Mouse (Mus musculus) kidney, postnatal 0 days (tissue): Measurements from ENCODE around the gene Mfng. TPM values are rescaled to one million over a fixed set of nuclear protein-coding genes. Genes with fewer than 3 reads are reported as not detected.

Experiments used
- ATAC-seq: fragments of 200-750 bp; cut with Nextera tagmentation; replicated peaks from 2 replicates; pipeline ENCODE4 v1.8.0; 2017; ENCODE audit warnings: low read depth, moderate number of reproducible peaks, moderate TSS enrichment, moderate library complexity; ENCODE audit not compliant: low FRiP score
- DNase-seq: peaks from one replicate; pipeline ENCODE4 v3.0.0-alpha.2; 2016; ENCODE audit warnings: low spot score
- H3K27ac ChIP-seq: fragments of 300-500 bp; sonication (generic); 2 replicates; pipeline ENCODE4 v1.5.1; 2014; ENCODE audit warnings: mild to moderate bottlenecking
- H3K27me3 ChIP-seq: fragments of 300-500 bp; sonication (generic); 2 replicates; pipeline ENCODE4 v1.6.1; 2014; ENCODE audit warnings: low read length, mixed read lengths; ENCODE audit not compliant: insufficient read depth
- H3K36me3 ChIP-seq: fragments of 300-500 bp; sonication (generic); 2 replicates; pipeline ENCODE4 v1.6.1; 2014; ENCODE audit warnings: low read length, mixed read lengths; ENCODE audit not compliant: insufficient read depth
- H3K4me1 ChIP-seq: fragments of 300-500 bp; sonication (generic); replicated peaks from 2 replicates; pipeline ENCODE4 v1.6.1; 2014; ENCODE audit warnings: antibody characterized with exemption, low read length, mixed read lengths; ENCODE audit not compliant: insufficient read depth
- H3K4me2 ChIP-seq: fragments of 300-500 bp; sonication (generic); 2 replicates; pipeline ENCODE4 v1.6.1; 2014; ENCODE audit warnings: mild to moderate bottlenecking, low read length, moderate library complexity, mixed read lengths
- H3K4me3 ChIP-seq: fragments of 300-500 bp; sonication (generic); replicated peaks from 2 replicates; pipeline ENCODE4 v1.5.1; 2014; ENCODE audit warnings: low read depth, low read length
- H3K9ac ChIP-seq: fragments of 300-500 bp; sonication (generic); 2 replicates; pipeline ENCODE4 v1.6.1; 2014; ENCODE audit warnings: low read depth, low read length
- H3K9me3 ChIP-seq: fragments of 300-500 bp; sonication (generic); replicated peaks from 2 replicates; pipeline ENCODE4 v1.6.1; 2016; ENCODE audit warnings: low read length, inconsistent platforms, mixed read lengths
- CTCF ChIP-seq: IDR thresholded peaks from 2 replicates; pipeline ENCODE4 v1.5.1; 2016; ENCODE audit warnings: antibody characterized with exemption, low read depth, mild to moderate bottlenecking, moderate library complexity
- WGBS: fragments of 180-500 bp; shearing (Covaris S2); extraction: QIAGEN DNeasy Blood & Tissue Kit; methylation state at CpG from one replicate; pipeline ENCODE4 v1.1.7; 2014; 5-methylcytosine and 5-hydroxymethylcytosine counted together
- polyA plus RNA-seq: library from polyadenylated mRNA; unstranded; fragments of >200 nt; fragmentation: Nextera tagmentation; extraction: Ambion mirVana; gene quantifications from 2 replicates; pipeline ENCODE4 v1.2.1, GENCODE M21; 2015

Mfng gene
- polyA plus RNA-seq, 1 experiment from 2014 or later: 18.9 TPM

DNA sequence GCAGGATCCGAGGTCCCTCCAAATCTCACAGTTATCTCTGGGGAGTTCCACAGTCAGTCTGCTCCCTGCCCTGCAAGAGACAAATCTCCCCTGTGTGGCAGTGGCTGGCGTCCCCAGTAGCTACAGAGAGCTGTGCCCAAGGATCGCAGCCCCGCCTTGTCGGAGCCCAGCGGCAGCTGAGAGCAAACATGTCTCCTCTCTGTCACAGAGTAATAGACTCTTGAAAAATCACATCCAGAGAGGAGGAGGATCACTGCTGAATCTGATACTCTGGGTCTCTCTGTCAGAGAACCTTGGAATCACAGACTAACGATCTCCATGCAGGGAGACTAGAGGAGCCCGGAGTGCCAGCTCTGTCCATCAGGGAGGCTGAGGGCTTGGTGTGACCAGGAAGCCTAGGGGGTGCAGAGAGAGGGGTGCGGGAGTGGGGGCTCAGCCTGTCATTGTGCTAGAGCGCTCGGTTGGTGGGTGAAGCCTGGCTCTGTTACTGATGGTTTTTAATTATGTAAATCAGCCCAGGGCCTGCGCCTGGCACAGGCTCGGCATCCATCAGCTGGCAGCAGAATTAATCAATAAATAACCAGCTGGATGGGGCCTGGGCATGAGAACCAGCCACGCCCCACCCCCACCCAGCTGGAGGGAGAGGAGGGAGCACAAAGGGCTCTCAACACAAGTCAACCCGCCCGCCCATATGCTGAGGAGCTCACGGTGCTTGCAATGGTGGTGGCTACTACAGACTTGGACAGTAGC is 37.7 kb downstream of the Mfng start:
- peak; percentile 64 for DNase-seq
- Histone ChIP-seq H3K27me3 (no peaks in the 10 kb centered on the region), H3K27ac (no peak overlapping the region)

DNA sequence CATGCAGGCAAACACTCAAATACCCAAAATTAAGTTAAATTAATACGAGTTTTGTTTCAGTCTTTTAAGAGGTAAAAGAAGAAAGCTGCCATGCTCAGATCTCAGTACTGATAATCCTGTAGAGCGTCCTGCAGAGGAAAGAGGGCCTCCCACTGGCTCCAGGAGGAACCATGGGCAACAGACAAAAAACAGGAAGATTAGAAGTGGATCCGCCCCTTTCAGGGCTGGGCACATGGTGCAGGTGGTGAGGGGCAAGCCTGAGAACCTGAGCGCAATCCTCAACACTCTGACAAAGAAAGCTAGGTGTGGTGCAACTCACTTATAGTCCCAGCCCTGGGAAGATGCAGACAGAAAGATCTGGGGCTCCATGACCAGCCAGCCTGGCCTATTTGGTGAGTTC is 41.4 kb downstream of the Mfng start:
- DNase-seq: no peak
- H3K4me3 ChIP-seq: no peak overlapping the region
- no peak for ATAC-seq

More for the DNA sequence above, 37.7 kb downstream of the Mfng start:
- no peak overlapping the region for H3K4me3 ChIP-seq
- no peak overlapping the region for H3K4me2 ChIP-seq
- H3K36me3 ChIP-seq: no peaks in the 10 kb centered on the region
- 20% methylated on average over 17 of the region's 17 CpGs for WGBS
- no peak overlapping the region for H3K9ac ChIP-seq
- no peaks in the 10 kb centered on the region for H3K9me3 ChIP-seq
- TF ChIP-seq CTCF: no peak
- peak; percentile 40; the same call in 1 of the 2 replicates for ATAC-seq
- H3K4me1 ChIP-seq: no peaks in the 10 kb centered on the region

DNA sequence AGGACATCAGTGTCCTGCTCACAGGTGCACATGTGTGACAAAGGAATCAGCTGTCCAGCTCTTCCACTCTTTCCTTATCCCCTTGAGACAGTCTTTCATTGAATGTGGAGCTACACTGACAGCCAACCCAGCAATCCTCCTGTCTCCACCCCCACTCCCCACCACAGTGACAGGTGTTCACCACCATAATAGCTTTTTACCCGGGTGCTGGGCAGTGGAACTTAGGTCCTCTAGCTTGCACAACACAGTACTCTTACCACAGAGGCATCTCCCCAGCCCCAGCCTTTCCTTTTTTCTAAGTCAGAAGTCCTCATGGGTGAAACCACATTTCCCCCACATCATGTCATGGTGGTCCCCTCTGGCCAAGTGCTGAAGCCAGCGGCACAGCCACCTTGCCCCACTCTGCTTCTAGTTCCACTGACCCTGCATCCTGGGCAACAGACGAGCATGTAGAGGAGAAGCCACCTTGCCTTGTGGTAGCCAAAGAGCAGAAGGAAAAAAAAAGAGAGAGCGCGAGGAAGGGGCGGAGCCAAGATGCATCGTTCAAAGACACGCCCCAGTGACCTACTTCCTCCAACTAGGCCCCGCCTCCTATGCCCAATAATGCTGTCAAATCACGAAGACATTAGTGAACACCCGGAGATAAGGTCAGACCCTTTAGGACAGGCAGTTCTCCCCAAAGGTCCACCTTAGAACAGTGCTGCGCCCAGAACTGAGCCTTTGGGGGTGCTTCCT is 42.8 kb downstream of the Mfng start:
- no peaks in the 10 kb centered on the region for H3K4me1 ChIP-seq
- H3K9me3 ChIP-seq: no peaks in the 10 kb centered on the region
- no peaks in the 10 kb centered on the region for H3K27me3 ChIP-seq
- WGBS: 82% methylated on average over 12 of the region's 12 CpGs
- DNase-seq (no peak), ATAC-seq (no peak)
- TF ChIP-seq CTCF: no peak
- H3K27ac ChIP-seq: no peak overlapping the region
- no peak overlapping the region for H3K4me3 ChIP-seq
- H3K4me2 ChIP-seq: no peak overlapping the region
- H3K9ac ChIP-seq: no peak overlapping the region
- no peaks in the 10 kb centered on the region for H3K36me3 ChIP-seq

More for the DNA sequence above, 41.4 kb downstream of the Mfng start:
- no peaks in the 10 kb centered on the region for H3K4me1 ChIP-seq
- H3K4me2 ChIP-seq: no peak overlapping the region
- WGBS: 69% methylated on average over 4 of the region's 4 CpGs
- TF ChIP-seq CTCF: no peak
- H3K9ac ChIP-seq: no peak overlapping the region
- H3K27me3 ChIP-seq: no peaks in the 10 kb centered on the region
- no peaks in the 10 kb centered on the region for H3K9me3 ChIP-seq
- H3K36me3 ChIP-seq: no peaks in the 10 kb centered on the region
- no peak overlapping the region for H3K27ac ChIP-seq

DNA sequence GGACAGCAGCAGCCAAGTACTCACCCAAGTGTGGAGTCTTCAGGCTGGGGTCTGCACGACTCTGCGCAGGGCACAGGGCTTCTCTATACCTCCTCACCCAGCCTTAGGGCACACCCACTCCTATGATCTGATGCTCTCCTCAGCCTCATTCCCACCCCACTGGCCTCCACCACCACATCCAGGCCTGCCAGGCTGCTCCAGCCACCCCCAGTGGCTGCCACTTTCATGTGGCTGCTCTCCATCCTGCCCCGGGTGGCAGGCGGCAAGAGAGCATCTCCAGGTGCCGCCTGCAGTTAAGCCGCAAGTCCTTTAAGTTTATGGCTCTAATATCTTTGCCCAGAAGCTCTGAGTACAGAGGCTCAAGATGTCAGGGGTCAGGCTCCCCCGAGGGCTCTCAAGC is 46.6 kb downstream of the Mfng start:
- no peaks in the 10 kb centered on the region for H3K36me3 ChIP-seq
- no peak for TF ChIP-seq CTCF
- H3K4me2 ChIP-seq: no peak overlapping the region
- peaks cover 4% of the 10 kb centered on the region; the same call in 1 of the 2 replicates for H3K27me3 ChIP-seq
- ATAC-seq (no peak), DNase-seq (no peak)
- 44% methylated on average over 7 of the region's 7 CpGs for WGBS
- H3K4me1 ChIP-seq: no peaks in the 10 kb centered on the region
- H3K27ac ChIP-seq: no peak overlapping the region
- no peak overlapping the region for H3K4me3 ChIP-seq
- H3K9ac ChIP-seq: no peak overlapping the region
- H3K9me3 ChIP-seq: no peaks in the 10 kb centered on the region

- Histone ChIP-seq H3K4me1 (peaks cover 8% of the 10 kb centered on the region), H3K4me3 (no peak overlapping the region), H3K36me3 (no peaks in the 10 kb centered on the region), H3K27ac (no peak overlapping the region), H3K27me3 (peaks cover 42% of the 10 kb centered on the region), H3K9ac (no peak overlapping the region), H3K9me3 (no peaks in the 10 kb centered on the region), H3K4me2 (no peak overlapping the region)
- DNase-seq (no peak), ATAC-seq (no peak)
- WGBS: 72% methylated on average over 7 of the region's 7 CpGs
- no peak for TF ChIP-seq CTCF
Measured at GRCm38 (mm10) chr15:78720532-78720931, 52.7 kb downstream of the Mfng start.

- Histone ChIP-seq H3K4me3 (no peak overlapping the region), H3K4me2 (no peak overlapping the region), H3K9ac (no peak overlapping the region), H3K36me3 (no peaks in the 10 kb centered on the region), H3K27me3 (peaks cover 43% of the 10 kb centered on the region), H3K27ac (no peak overlapping the region), H3K4me1 (peaks cover 8% of the 10 kb centered on the region), H3K9me3 (no peaks in the 10 kb centered on the region)
- peak; percentile 83 for DNase-seq
- no peak for ATAC-seq
- TF ChIP-seq CTCF: peak; percentile 74
- WGBS: 4% methylated on average over 16 of the region's 16 CpGs
Measured at GRCm38 (mm10) chr15:78720094-78720493, 53.2 kb downstream of the Mfng start.
